Mouse (Mus musculus): ENCODE results near the gene Npw. TPM values are rescaled to one million over a fixed set of nuclear protein-coding genes. Genes with fewer than 3 reads are reported as not detected.

The Npw gene
- total RNA-seq, 2 experiments from 2014 or later = not detected

GRCm38 (mm10) chr17:24608874-24609273, 49.4 kb downstream of the Npw start:
- intact Hi-C loops (cut with DNase I) = no loop called here
- no peak for DNase-seq

- DNase-seq = no peak
- intact Hi-C loops (cut with DNase I) = no loop called here
Measured at GRCm38 (mm10) chr17:24608370-24608769, 49.9 kb downstream of the Npw start.

Other genes with a start within 250 kb of the Npw start
- 10 to 100 TPM; 58.4 to 61.6 TPM for gene Rnps1, start 243.9 kb downstream of the Npw start, total RNA-seq (2021)
- 100 to 1,000 TPM; 511 to 548 TPM for gene Eci1, start 231.8 kb downstream of the Npw start, total RNA-seq (2021)
- 1 to 10 TPM; 1.1 to 1.4 TPM for gene Dnase1l2, start 215.4 kb downstream of the Npw start, total RNA-seq (2021)
- gene E4f1, start 188.1 kb downstream of the Npw start, total RNA-seq (2021) = 10 to 100 TPM; 11.0 to 12.4 TPM
- 10 to 100 TPM; 39.1 to 41.9 TPM for gene Pgp, start 188.1 kb downstream of the Npw start, total RNA-seq (2021)
- not detected for gene Bricd5, start 184.6 kb downstream of the Npw start, total RNA-seq (2021)
- gene Mlst8, start 179.4 kb downstream of the Npw start, total RNA-seq (2021) = 1 to 10 TPM; 8.1 to 9.0 TPM
- under 1 TPM; 0.11 to 0.14 TPM for gene Caskin1, start 169.9 kb downstream of the Npw start, total RNA-seq (2021)
- gene Traf7, start 130.5 kb downstream of the Npw start, total RNA-seq (2021) = 10 to 100 TPM; 45.7 to 51.6 TPM
- not detected for gene Rab26, start 124.2 kb downstream of the Npw start, total RNA-seq (2021)
- gene Pkd1, start 108.6 kb downstream of the Npw start, total RNA-seq (2021) = 10 to 100 TPM; 45.4 to 45.6 TPM
- gene Tsc2, start 25.8 kb downstream of the Npw start, total RNA-seq (2021) = 100 to 1,000 TPM; 106 to 112 TPM
- gene Nthl1, start 25.8 kb downstream of the Npw start, total RNA-seq (2021) = 1 to 10 TPM; 3.3 to 4.1 TPM
- gene Slc9a3r2, start 8.1 kb downstream of the Npw start, total RNA-seq (2021) = 100 to 1,000 TPM in 1 of 2 experiments, 10 to 100 TPM in 1; 91.1 to 140 TPM
- 10 to 100 TPM; 17.3 to 19.0 TPM for gene Zfp598, start 11.2 kb upstream of the Npw start, total RNA-seq (2021)
- under 1 TPM; 0.14 to 0.22 TPM for gene Syngr3, start 31.5 kb upstream of the Npw start, total RNA-seq (2021)
- gene Gfer, start 37.7 kb upstream of the Npw start, total RNA-seq (2021) = 10 to 100 TPM; 19.3 to 22.8 TPM
- gene Noxo1, start 37.8 kb upstream of the Npw start, total RNA-seq (2021) = 1 to 10 TPM in 1 of 2 experiments, under 1 TPM in 1; 0.33 to 1.3 TPM
- gene Tbl3, start 49.2 kb upstream of the Npw start, total RNA-seq (2021) = 10 to 100 TPM; 16.3 to 17.7 TPM
- not detected for gene Rnf151, start 59.6 kb upstream of the Npw start, total RNA-seq (2021)
- gene Rps2, start 59.7 kb upstream of the Npw start, total RNA-seq (2021) = 100 to 1,000 TPM; 668 to 757 TPM
- gene Ndufb10, start 66.0 kb upstream of the Npw start, total RNA-seq (2021) = 1,000 to 10,000 TPM in 1 of 2 experiments, 100 to 1,000 TPM in 1; 979 to 1,034 TPM
- gene Rpl3l, start 69.4 kb upstream of the Npw start, total RNA-seq (2021) = 100 to 1,000 TPM; 400 to 416 TPM
- 100 to 1,000 TPM; 160 to 183 TPM for gene Msrb1, start 78.2 kb upstream of the Npw start, total RNA-seq (2021)
- not detected for gene Hs3st6, start 94.5 kb upstream of the Npw start, total RNA-seq (2021)
- gene Meiob, start 145.8 kb upstream of the Npw start, total RNA-seq (2021) = not detected
- gene Hagh, start 181.7 kb upstream of the Npw start, total RNA-seq (2021) = 100 to 1,000 TPM; 102 to 104 TPM
- 10 to 100 TPM; 72.0 to 76.5 TPM for gene Fahd1, start 191.9 kb upstream of the Npw start, total RNA-seq (2021)
- gene Igfals, start 207.5 kb upstream of the Npw start, total RNA-seq (2021) = 1 to 10 TPM; 7.7 to 8.8 TPM
- gene Nubp2, start 227.9 kb upstream of the Npw start, total RNA-seq (2021) = 10 to 100 TPM; 20.0 to 22.4 TPM
- gene Spsb3, start 228.2 kb upstream of the Npw start, total RNA-seq (2021) = 10 to 100 TPM; 26.3 to 28.0 TPM
- gene Eme2, start 236.6 kb upstream of the Npw start, total RNA-seq (2021) = 10 to 100 TPM; 18.8 to 19.0 TPM
- gene Mrps34, start 236.7 kb upstream of the Npw start, total RNA-seq (2021) = 100 to 1,000 TPM; 103 to 113 TPM
- gene Nme3, start 238.0 kb upstream of the Npw start, total RNA-seq (2021) = 10 to 100 TPM; 30.2 to 32.4 TPM

Data from heart, postnatal 36 days (tissue).